Mouse (Mus musculus): ENCODE measurements around the gene Wdr48. TPM values are rescaled to one million over a fixed set of nuclear protein-coding genes. Genes with fewer than 3 reads are reported as not detected.

Wdr48 gene
- total and polyA plus RNA-seq, 3 experiments, result 26.9 to 32.3 (median 32.0) TPM

DNA sequence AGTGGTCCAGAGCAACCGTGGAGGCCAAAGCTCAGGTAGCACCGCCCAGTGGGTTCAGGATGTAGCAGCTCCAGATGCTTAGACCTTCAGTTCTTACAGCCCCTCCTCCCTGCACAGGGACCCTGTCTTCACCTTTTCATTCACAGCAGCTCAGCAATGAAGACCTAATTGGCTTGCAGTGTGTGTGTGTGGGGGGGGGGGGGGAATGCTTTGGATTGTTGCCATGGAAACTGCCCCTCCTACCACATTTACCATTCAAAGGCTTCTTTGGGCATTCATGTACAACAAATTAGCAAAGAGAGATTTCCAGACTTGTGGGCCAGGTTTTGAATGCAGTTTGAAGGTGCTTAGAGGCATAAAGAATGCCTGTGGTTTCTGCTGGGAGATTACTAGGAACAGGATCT lies 5.8 kb upstream of the Wdr48 start:
- TF ChIP-seq MAFK (IDR thresholded peaks at IDR 0.05; ENCODE audit: insufficient replicate concordance, low read length) (no peak), USF1 (IDR thresholded peaks at IDR 0.05; ENCODE audit: low read depth, low read length) (no peak), TCF12 (IDR thresholded peaks at IDR 0.05; ENCODE audit: low read depth, low read length) (no peak), KAT2A (IDR thresholded peaks at IDR 0.05; ENCODE audit: insufficient replicate concordance, low read length) (no peak), ZNF384 (IDR thresholded peaks at IDR 0.05; ENCODE audit: low read depth, low read length) (no peak), NELFE (IDR thresholded peaks at IDR 0.05; ENCODE audit: low read depth, low read length) (no peak), RAD21 (IDR thresholded peaks at IDR 0.05; ENCODE audit: low read depth, low read length) (no peak), ZMIZ1 (IDR thresholded peaks at IDR 0.05; ENCODE audit: low read depth, low read length) (no peak), PAX5 (IDR thresholded peaks at IDR 0.05; ENCODE audit: low read length) (no peak), POLR2AphosphoS2 (IDR thresholded peaks at IDR 0.05; ENCODE audit: low read depth, low read length) (no peak), EP300 (IDR thresholded peaks at IDR 0.05; ENCODE audit: low read length) (no peak), ZKSCAN1 (IDR thresholded peaks at IDR 0.05; ENCODE audit: borderline replicate concordance, low read depth, low read length) (no peak), NRF1 (IDR thresholded peaks at IDR 0.05; ENCODE audit: low read depth, low read length) (no peak), UBTF (IDR thresholded peaks at IDR 0.05; ENCODE audit: low read depth, low read length) (no peak), ETS1 (conservative IDR thresholded peaks at IDR 0.05; ENCODE audit: low read depth, low read length) (no peak)
- H3K4me1 ChIP-seq (ENCODE audit: control insufficient read depth in 1 of 2, insufficient read depth in 2 of 2), result peaks cover 0 to 20% of the 10 kb centered on the region in 2 experiments; a peak in 1 of 4 replicates
- dilution Hi-C loops (cut with MboI; ENCODE audit: extremely low pct_ligation_motif_present, extremely low pct_unique_long_range_greater_than_20kb, low sequenced_read_pairs), result no loop called here
- no peaks in the 10 kb centered on the region for H3K36me3 ChIP-seq (replicated peaks in 1 of 2; ENCODE audit: control insufficient read depth in 1 of 2, insufficient read depth in 1 of 2, low read length in 1 of 2)
- no peak for DNase-seq (ENCODE audit: extremely low read depth)
- in situ Hi-C loops (cut with MboI; ENCODE audit: low pct_ligation_motif_present, low pct_unique_long_range_greater_than_20kb, low sequenced_read_pairs), result loop anchor here (10.0 to 25.0 kb wide), 3 partner anchors 94 to 427 kb away; no protein-coding TSS in a partner anchor
- no peak overlapping the region for H3K9ac ChIP-seq (ENCODE audit: insufficient read depth, low read depth)
- no peaks in the 10 kb centered on the region for H3K27me3 ChIP-seq (replicated peaks)
- H3K4me2 ChIP-seq (ENCODE audit: insufficient read depth, low read depth, poor library complexity, severe bottlenecking), result no peak overlapping the region
- no peaks in the 10 kb centered on the region for H3K79me2 ChIP-seq (replicated peaks; ENCODE audit: control insufficient read depth, extremely low read depth, insufficient read depth, poor library complexity, severe bottlenecking)
- no peak overlapping the region for H3K4me3 ChIP-seq (replicated peaks in 1 of 3; ENCODE audit: low read depth in 2 of 3, low read length in 2 of 3, poor library complexity in 1 of 3)
- H3K9me3 ChIP-seq (replicated peaks; ENCODE audit: low read length), result peaks cover 4% of the 10 kb centered on the region
- H3K27ac ChIP-seq (ENCODE audit: insufficient read depth, low read depth), result no peak overlapping the region

GRCm38 (mm10) chr9:119889446-119889845 lies 5.2 kb upstream of the Wdr48 start:
- peaks cover 0 to 25% of the 10 kb centered on the region in 2 experiments; a peak in 2 of 4 replicates for H3K4me1 ChIP-seq (ENCODE audit: control insufficient read depth in 1 of 2, insufficient read depth in 2 of 2)
- no peak overlapping the region for H3K27ac ChIP-seq (ENCODE audit: insufficient read depth, low read depth)
- H3K36me3 ChIP-seq (replicated peaks in 1 of 2; ENCODE audit: control insufficient read depth in 1 of 2, insufficient read depth in 1 of 2, low read length in 1 of 2), result no peaks in the 10 kb centered on the region
- no peak overlapping the region for H3K4me3 ChIP-seq (replicated peaks in 1 of 3; ENCODE audit: low read depth in 2 of 3, low read length in 2 of 3, poor library complexity in 1 of 3)
- no peaks in the 10 kb centered on the region for H3K27me3 ChIP-seq (replicated peaks)
- no peak for DNase-seq (ENCODE audit: extremely low read depth)
- H3K4me2 ChIP-seq (ENCODE audit: insufficient read depth, low read depth, poor library complexity, severe bottlenecking), result no peak overlapping the region
- TF ChIP-seq ETS1 (conservative IDR thresholded peaks at IDR 0.05; ENCODE audit: low read depth, low read length) (no peak), POLR2A (IDR thresholded peaks at IDR 0.05; ENCODE audit: low read depth, low read length) (no peak), MAZ (IDR thresholded peaks at IDR 0.05; ENCODE audit: low read depth, low read length) (no peak), GABPA (IDR thresholded peaks at IDR 0.05; ENCODE audit: insufficient replicate concordance, low read depth, low read length) (no peak), ELF1 (IDR thresholded peaks at IDR 0.05; ENCODE audit: low read depth, low read length) (no peak), SIN3A (IDR thresholded peaks at IDR 0.05; ENCODE audit: low read length) (no peak), IRF4 (IDR thresholded peaks at IDR 0.05; ENCODE audit: low read depth, low read length) (no peak), MEF2A (IDR thresholded peaks at IDR 0.05; ENCODE audit: borderline replicate concordance, low read depth, low read length) (no peak), RAD21 (IDR thresholded peaks at IDR 0.05; ENCODE audit: low read depth, low read length) (no peak), POLR2AphosphoS2 (IDR thresholded peaks at IDR 0.05; ENCODE audit: low read depth, low read length) (no peak), RCOR1 (conservative IDR thresholded peaks at IDR 0.05; ENCODE audit: low read depth, low read length) (no peak), USF2 (conservative IDR thresholded peaks at IDR 0.05; ENCODE audit: low read depth, low read length) (no peak), NRF1 (IDR thresholded peaks at IDR 0.05; ENCODE audit: low read depth, low read length) (no peak)
- dilution Hi-C loops (cut with MboI; ENCODE audit: extremely low pct_ligation_motif_present, extremely low pct_unique_long_range_greater_than_20kb, low sequenced_read_pairs), result no loop called here
- no peaks in the 10 kb centered on the region for H3K79me2 ChIP-seq (replicated peaks; ENCODE audit: control insufficient read depth, extremely low read depth, insufficient read depth, poor library complexity, severe bottlenecking)
- H3K9ac ChIP-seq (ENCODE audit: insufficient read depth, low read depth), result no peak overlapping the region
- in situ Hi-C loops (cut with MboI; ENCODE audit: low pct_ligation_motif_present, low pct_unique_long_range_greater_than_20kb, low sequenced_read_pairs), result loop anchor here (10.0 to 25.0 kb wide), 3 partner anchors 95 to 427 kb away; no protein-coding TSS in a partner anchor
- H3K9me3 ChIP-seq (replicated peaks; ENCODE audit: low read length), result peaks cover 3% of the 10 kb centered on the region

Measured in CH12.LX (cell line).